11 mouse cellular contexts compared by ENCODE assay signal in the genomic region with DNA sequence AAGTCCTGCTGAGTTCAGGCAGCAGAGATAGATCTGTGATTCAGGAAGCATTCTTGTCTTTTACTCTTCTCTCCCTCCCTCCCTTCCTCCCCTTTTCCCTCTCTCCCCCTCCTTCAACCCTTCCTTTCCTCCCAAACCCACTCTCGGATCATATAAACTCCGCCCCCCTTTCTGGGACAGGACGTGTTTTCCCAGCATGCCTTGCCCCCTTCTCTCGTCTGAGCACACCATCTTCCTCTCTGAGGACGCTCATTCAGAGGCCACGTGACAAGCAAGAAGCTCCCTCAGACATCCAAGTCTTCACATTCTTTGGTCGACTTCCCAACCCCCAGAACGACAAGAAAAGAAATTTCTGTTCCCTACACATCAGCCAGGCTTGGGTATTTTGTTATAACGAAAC. TPM values are rescaled to one million over a fixed set of nuclear protein-coding genes. Genes with fewer than 3 reads are reported as not detected.
DNase-seq lines count a peak whose midpoint lies in the region; ATAC-seq and TF ChIP-seq lines count a peak whose summit lies in the region.
"Had no signal": no experiment of that assay in that cellular context is flagged by ENCODE, and none has a peak within 500 bp of the region (broad histone marks: within the 10 kb centered on the region; RNA-seq: fewer than 3 reads in every experiment).

No protein-coding gene starts in this region.

- peak; percentile 36; the same call in 1 of the 2 replicates for ATAC-seq in forebrain, postnatal 0 days
- no peak for ATAC-seq in forebrain, embryonic 12.5 days (ENCODE audit: low FRiP score)
- peak; percentile 27; the same call in 1 of the 2 replicates for ATAC-seq in stomach, embryonic 16.5 days (ENCODE audit: insufficient read depth, low FRiP score)
- no peak for ATAC-seq in stomach, postnatal 0 days (ENCODE audit: low FRiP score, low TSS enrichment)
- ATAC-seq in forebrain, embryonic 16.5 days = no peak

- TF ChIP-seq CTCF in forebrain, postnatal 0 days (IDR thresholded peaks at IDR 0.05; ENCODE audit: low read depth) = no peak
- TF ChIP-seq CTCF in stomach, postnatal 0 days (IDR thresholded peaks at IDR 0.05; ENCODE audit: low read depth) = no peak

- no peak overlapping the region for H3K27ac ChIP-seq in forebrain, postnatal 0 days (ENCODE audit: low read depth, low read length)
- no peak overlapping the region for H3K27ac ChIP-seq in forebrain, embryonic 12.5 days
- no peak overlapping the region for H3K27ac ChIP-seq in stomach, embryonic 16.5 days (ENCODE audit: low read length)
- no peak overlapping the region for H3K27ac ChIP-seq in stomach, postnatal 0 days (replicated peaks)
- no peak overlapping the region for H3K27ac ChIP-seq in forebrain, embryonic 16.5 days (ENCODE audit: low read length)
- H3K27ac ChIP-seq: neural tube, embryonic 13.5 days had no signal

- no peaks in the 10 kb centered on the region for H3K36me3 ChIP-seq in forebrain, postnatal 0 days (ENCODE audit: insufficient read depth)
- no peaks in the 10 kb centered on the region for H3K36me3 ChIP-seq in forebrain, embryonic 12.5 days (replicated peaks)
- no peaks in the 10 kb centered on the region for H3K36me3 ChIP-seq in stomach, embryonic 16.5 days (ENCODE audit: control insufficient read depth, insufficient read depth, low read length)
- H3K36me3 ChIP-seq in stomach, postnatal 0 days (ENCODE audit: control insufficient read depth, insufficient read depth, low read length) = no peaks in the 10 kb centered on the region
- no peaks in the 10 kb centered on the region for H3K36me3 ChIP-seq in forebrain, embryonic 16.5 days (ENCODE audit: control insufficient read depth, insufficient read depth)
- H3K36me3 ChIP-seq: limb, embryonic 13.5 days; neural tube, embryonic 13.5 days had no signal

- no peak overlapping the region for H3K4me3 ChIP-seq in forebrain, postnatal 0 days (ENCODE audit: low read depth, low read length)
- H3K4me3 ChIP-seq in forebrain, embryonic 12.5 days (replicated peaks) = no peak overlapping the region
- H3K4me3 ChIP-seq in stomach, embryonic 16.5 days (replicated peaks; ENCODE audit: low read length) = no peak overlapping the region
- H3K4me3 ChIP-seq in stomach, postnatal 0 days (ENCODE audit: low read depth, low read length) = no peak overlapping the region
- H3K4me3 ChIP-seq in forebrain, embryonic 16.5 days (replicated peaks; ENCODE audit: low read length) = no peak overlapping the region
- H3K4me3 ChIP-seq: limb, embryonic 13.5 days; neural tube, embryonic 13.5 days had no signal

- H3K4me2 ChIP-seq in forebrain, postnatal 0 days (ENCODE audit: low read depth) = no peak overlapping the region
- H3K4me2 ChIP-seq in forebrain, embryonic 12.5 days = no peak overlapping the region
- no peak overlapping the region for H3K4me2 ChIP-seq in stomach, embryonic 16.5 days (ENCODE audit: low read depth, low read length)
- no peak overlapping the region for H3K4me2 ChIP-seq in stomach, postnatal 0 days (replicated peaks; ENCODE audit: low read depth)
- H3K4me2 ChIP-seq in forebrain, embryonic 16.5 days (ENCODE audit: low read length) = no peak overlapping the region
- H3K4me2 ChIP-seq: limb, embryonic 13.5 days; neural tube, embryonic 13.5 days had no signal

- no peak overlapping the region for H3K9ac ChIP-seq in forebrain, postnatal 0 days
- no peak overlapping the region for H3K9ac ChIP-seq in forebrain, embryonic 12.5 days
- H3K9ac ChIP-seq in stomach, embryonic 16.5 days (ENCODE audit: low read length) = no peak overlapping the region
- H3K9ac ChIP-seq in stomach, postnatal 0 days (ENCODE audit: low read length) = no peak overlapping the region
- no peak overlapping the region for H3K9ac ChIP-seq in forebrain, embryonic 16.5 days (replicated peaks; ENCODE audit: low read depth, low read length)
- H3K9ac ChIP-seq: neural tube, embryonic 13.5 days had no signal

- intact Hi-C loops in heart, postnatal 25 days (cut with DNase I) = no loop called here

- no peak for DNase-seq in forebrain, postnatal 0 days
- DNase-seq in stomach, postnatal 0 days (ENCODE audit: low spot score) = no peak
- DNase-seq in heart, postnatal 25 days (ENCODE audit: low spot score) = peak; percentile 34
- no peak for DNase-seq in adipocyte (ENCODE audit: low spot score)
- DNase-seq in right cerebral cortex, postnatal 14 days = no peak

- no peaks in the 10 kb centered on the region for H3K4me1 ChIP-seq in forebrain, postnatal 0 days (ENCODE audit: insufficient read depth)
- peaks cover 6% of the 10 kb centered on the region; the same call in 1 of the 2 replicates for H3K4me1 ChIP-seq in forebrain, embryonic 12.5 days
- H3K4me1 ChIP-seq in stomach, embryonic 16.5 days (ENCODE audit: control insufficient read depth, insufficient read depth, low read length) = 0 out of 2 replicates have a peak, but pooled peaks cover 5% of the 10 kb centered on the region
- no peaks in the 10 kb centered on the region for H3K4me1 ChIP-seq in stomach, postnatal 0 days (replicated peaks; ENCODE audit: control insufficient read depth, insufficient read depth)
- peaks cover 4% of the 10 kb centered on the region; the same call in 1 of the 2 replicates for H3K4me1 ChIP-seq in forebrain, embryonic 16.5 days (replicated peaks; ENCODE audit: control insufficient read depth, insufficient read depth, low read length)

- H3K27me3 ChIP-seq in forebrain, postnatal 0 days (ENCODE audit: insufficient read depth, low read length) = no peaks in the 10 kb centered on the region
- no peaks in the 10 kb centered on the region for H3K27me3 ChIP-seq in forebrain, embryonic 12.5 days
- H3K27me3 ChIP-seq in stomach, embryonic 16.5 days (ENCODE audit: control insufficient read depth, insufficient read depth, low read length) = no peaks in the 10 kb centered on the region
- no peaks in the 10 kb centered on the region for H3K27me3 ChIP-seq in stomach, postnatal 0 days (ENCODE audit: control insufficient read depth, insufficient read depth, low read length)
- no peaks in the 10 kb centered on the region for H3K27me3 ChIP-seq in forebrain, embryonic 16.5 days (replicated peaks; ENCODE audit: control insufficient read depth, insufficient read depth, low read length)
- H3K27me3 ChIP-seq: limb, embryonic 13.5 days; neural tube, embryonic 13.5 days had no signal

- WGBS in forebrain, postnatal 0 days = 46% methylated on average over 9 of the region's 9 CpGs
- WGBS in forebrain, embryonic 12.5 days = 55% methylated on average over 9 of the region's 9 CpGs
- 40% methylated on average over 9 of the region's 9 CpGs for WGBS in stomach, embryonic 16.5 days
- 39% methylated on average over 9 of the region's 9 CpGs for WGBS in stomach, postnatal 0 days
- 56% methylated on average over 9 of the region's 9 CpGs for WGBS in forebrain, embryonic 16.5 days

- no peak for TF ChIP-seq EP300 in stomach, postnatal 0 days (optimal IDR thresholded peaks at IDR 0.05)

- H3K9me3 ChIP-seq in forebrain, postnatal 0 days (ENCODE audit: low read length) = no peaks in the 10 kb centered on the region
- no peaks in the 10 kb centered on the region for H3K9me3 ChIP-seq in forebrain, embryonic 12.5 days
- H3K9me3 ChIP-seq in stomach, embryonic 16.5 days (replicated peaks; ENCODE audit: control insufficient read depth, low read length) = no peaks in the 10 kb centered on the region; the same call in 1 of the 2 replicates
- H3K9me3 ChIP-seq in stomach, postnatal 0 days (ENCODE audit: control insufficient read depth, low read length) = no peaks in the 10 kb centered on the region
- H3K9me3 ChIP-seq in forebrain, embryonic 16.5 days (ENCODE audit: control insufficient read depth, low read length) = no peaks in the 10 kb centered on the region
- H3K9me3 ChIP-seq: limb, embryonic 13.5 days; neural tube, embryonic 13.5 days had no signal

RNA-seq across cellular contexts. Expression of gene Bicc1, which starts 36.0 kb away (rescaled TPM):
- 3.1 and 5.2 TPM in 2 replicates for total RNA-seq in forebrain, postnatal 0 days (2014; rRNA removed)
- 3.4 and 4.6 TPM in 2 replicates for polyA plus RNA-seq in forebrain, postnatal 0 days (2015; fragmentation: Nextera tagmentation; extraction: Ambion mirVana)
- 5.7 and 6.8 TPM in 2 replicates for polyA plus RNA-seq in forebrain, embryonic 12.5 days (2016; fragmentation: Nextera tagmentation; extraction: Ambion mirVana)
- 19.6 and 22.1 TPM in 2 replicates for polyA plus RNA-seq in stomach, embryonic 16.5 days (2015; fragmentation: Nextera tagmentation; extraction: Ambion mirVana)
- polyA plus RNA-seq in stomach, postnatal 0 days (2015; fragmentation: Nextera tagmentation; extraction: Ambion mirVana) = 9.6 and 9.8 TPM in 2 replicates
- total RNA-seq in heart, postnatal 25 days (2021) = 10 to 100 TPM; 16.6 to 19.4 TPM
- 3.1 and 4.3 TPM in 2 replicates for polyA plus RNA-seq in forebrain, embryonic 16.5 days (2015; fragmentation: Nextera tagmentation; extraction: Ambion mirVana)
- total RNA-seq: megakaryocyte, adult 5-6 weeks had no signal

RNA-seq across cellular contexts. Expression of gene Tfam, which starts 42.6 kb away (rescaled TPM):
- 25.1 and 50.9 TPM in 2 replicates for total RNA-seq in forebrain, postnatal 0 days (2014; rRNA removed)
- 46.9 and 47.7 TPM in 2 replicates for polyA plus RNA-seq in forebrain, postnatal 0 days (2015; fragmentation: Nextera tagmentation; extraction: Ambion mirVana)
- 81.1 and 87.0 TPM in 2 replicates for polyA plus RNA-seq in forebrain, embryonic 12.5 days (2016; fragmentation: Nextera tagmentation; extraction: Ambion mirVana)
- 65.0 and 76.1 TPM in 2 replicates for polyA plus RNA-seq in stomach, embryonic 16.5 days (2015; fragmentation: Nextera tagmentation; extraction: Ambion mirVana)
- 33.2 and 35.2 TPM in 2 replicates for polyA plus RNA-seq in stomach, postnatal 0 days (2015; fragmentation: Nextera tagmentation; extraction: Ambion mirVana)
- 10 to 100 TPM; 62.7 TPM for total RNA-seq in heart, postnatal 25 days (2021)
- polyA plus RNA-seq in forebrain, embryonic 16.5 days (2015; fragmentation: Nextera tagmentation; extraction: Ambion mirVana) = 52.2 and 71.6 TPM in 2 replicates

Comparison
In these comparisons a context has a peak if more than half of its experiments do, and no peak if none do; other contexts are left out.
1. ATAC-seq: peak in forebrain, postnatal 0 days (single experiment) and stomach, embryonic 16.5 days (single experiment); none in forebrain, embryonic 12.5 days (single experiment), stomach, postnatal 0 days (single experiment) and forebrain, embryonic 16.5 days (single experiment).